Mouse (Mus musculus) liver, embryonic 14.5 days (tissue): ENCODE results near the gene Trpc5. TPM values are rescaled to one million over a fixed set of nuclear protein-coding genes. Genes with fewer than 3 reads are reported as not detected.

ENCODE experiments used
- ATAC-seq: fragments of 200-750 bp; cut with Nextera tagmentation; 2 replicates; pipeline ENCODE4 v1.8.0; 2017; ENCODE audit warnings: moderate number of reproducible peaks, mild to moderate bottlenecking, moderate library complexity; ENCODE audit not compliant: insufficient read depth
- DNase-seq, 3 experiments: peaks; one replicate each; pipeline ENCODE4 v3.0.0-alpha.2; 2012 to 2013; ENCODE audit warnings: low read depth in 3 of 3, low spot score in 3 of 3
- H3K27ac ChIP-seq: fragments of 300-500 bp; sonication (generic); 2 replicates; pipeline ENCODE4 v1.5.1; 2014; ENCODE audit warnings: moderate library complexity, mild to moderate bottlenecking, control low read depth, inconsistent platforms
- H3K27me3 ChIP-seq: fragments of 300-500 bp; sonication (generic); 2 replicates; pipeline ENCODE4 v1.6.1; 2014; ENCODE audit warnings: mild to moderate bottlenecking, low read length, moderate library complexity; ENCODE audit not compliant: control insufficient read depth, insufficient read depth
- H3K36me3 ChIP-seq: fragments of 300-500 bp; sonication (generic); replicated peaks from 2 replicates; pipeline ENCODE4 v1.6.1; 2014; ENCODE audit warnings: low read depth; ENCODE audit not compliant: control insufficient read depth, insufficient read depth
- H3K4me1 ChIP-seq, 2 experiments: fragments of 200-500 bp in 1 of 2; fragments of 300-500 bp in 1 of 2; sonication (generic) in 1 of 2; replicated peaks; 2 replicates each; pipeline ENCODE4 v1.6.1; 2012 to 2014; ENCODE audit warnings: antibody characterized with exemption in 1 of 2, inconsistent platforms in 1 of 2, low read length in 1 of 2; ENCODE audit not compliant: control insufficient read depth in 2 of 2, insufficient read depth in 2 of 2
- H3K4me2 ChIP-seq: fragments of 300-500 bp; sonication (generic); 2 replicates; pipeline ENCODE4 v1.6.1; 2014; ENCODE audit warnings: low read depth, mild to moderate bottlenecking, control low read depth, moderate library complexity
- H3K4me3 ChIP-seq, 2 experiments: fragments of 200-500 bp in 1 of 2; fragments of 300-500 bp in 1 of 2; sonication (generic) in 1 of 2; 2 replicates each; pipeline ENCODE4 v1.5.1; 2012 to 2014; ENCODE audit warnings: low read depth in 2 of 2, low read length in 2 of 2, mild to moderate bottlenecking in 2 of 2, control low read depth in 1 of 2, inconsistent platforms in 1 of 2, moderate library complexity in 1 of 2; ENCODE audit not compliant: insufficient read depth in 1 of 2
- H3K9ac ChIP-seq: fragments of 300-500 bp; sonication (generic); replicated peaks from 2 replicates; pipeline ENCODE4 v1.6.1; 2014; ENCODE audit warnings: mild to moderate bottlenecking, control low read depth, moderate library complexity
- H3K9me3 ChIP-seq: fragments of 300-500 bp; sonication (generic); 2 replicates; pipeline ENCODE4 v1.6.1; 2016; ENCODE audit warnings: low read length, mixed read lengths; ENCODE audit not compliant: control insufficient read depth
- CTCF ChIP-seq: IDR thresholded peaks from 2 replicates; pipeline ENCODE4 v1.5.1; 2016; ENCODE audit warnings: antibody characterized with exemption, low read depth, control low read depth
- EP300 ChIP-seq: IDR thresholded peaks from 2 replicates; pipeline ENCODE4 v1.6.1; 2016; ENCODE audit warnings: antibody characterized with exemption, low read depth
- WGBS: fragments of 180-500 bp; shearing (Covaris S2); extraction: QIAGEN DNeasy Blood & Tissue Kit; methylation state at CpG from one replicate; pipeline ENCODE4 v1.1.7; 2014; ENCODE audit not compliant: insufficient replicate concordance; 5-methylcytosine and 5-hydroxymethylcytosine counted together
- polyA plus RNA-seq, 2 experiments: library from polyadenylated mRNA; depleted of rRNA in 1 of 2; stranded (reverse) in 1 of 2; unstranded in 1 of 2; fragments of >200 nt; fragmentation: Nextera tagmentation in 1 of 2; extraction: Ambion mirVana in 1 of 2; gene quantifications; 2 replicates each; pipeline versions ENCODE4 v1.2.1 to v1.2.3; 2012 to 2014

Trpc5 gene
- 0.02 and 0.04 TPM in 2 replicates for polyA plus RNA-seq (2012; rRNA removed)
- 0.03 TPM in 1 of 2 replicates, not detected in the other for polyA plus RNA-seq (2014; fragmentation: Nextera tagmentation; extraction: Ambion mirVana)

- ATAC-seq (no peak), DNase-seq (no peak)
- no peak for TF ChIP-seq CTCF
- no peak for TF ChIP-seq EP300
- no peaks in the 10 kb centered on the region for H3K36me3 ChIP-seq
- H3K9me3 ChIP-seq: no peaks in the 10 kb centered on the region
- H3K4me2 ChIP-seq: peak within 1 kb of the TSS; percentile 22; the same call in 1 of the 2 replicates
- no peaks in the 10 kb centered on the region for H3K4me1 ChIP-seq
- H3K4me3 ChIP-seq: peak within 1 kb of the TSS; percentile 33 to 51
- no peak within 1 kb of the TSS for H3K9ac ChIP-seq
- H3K27me3 ChIP-seq: peaks cover 5% of the 10 kb centered on the region
- H3K27ac ChIP-seq: no peak within 1 kb of the TSS
- WGBS: 0% methylated on average over 1 of the region's 1 CpGs
Observed at GRCm38 (mm10) chrX:144688142-144688206, at the start of gene Trpc5. Gene Trpc5, minus strand, starts transcription at chrX:144688180.

GRCm38 (mm10) chrX:144716330-144716729, 28.4 kb upstream of the Trpc5 start:
- Histone ChIP-seq H3K9me3 (no peaks in the 10 kb centered on the region), H3K4me3 (no peak overlapping the region), H3K9ac (no peak overlapping the region), H3K27ac (no peak overlapping the region), H3K36me3 (no peaks in the 10 kb centered on the region), H3K27me3 (no peaks in the 10 kb centered on the region), H3K4me2 (no peak overlapping the region), H3K4me1 (no peaks in the 10 kb centered on the region)
- no peak for TF ChIP-seq EP300
- no peak for TF ChIP-seq CTCF
- ATAC-seq: no peak
- WGBS: 38% methylated on average over 1 of the region's 1 CpGs
- no peak for DNase-seq

GRCm38 (mm10) chrX:144689859-144690181, 1.8 kb upstream of the Trpc5 start:
- H3K4me3 ChIP-seq: peak overlapping the region in 1 of 2 experiments; percentile 9; a peak in 1 of 4 replicates
- no peaks in the 10 kb centered on the region for H3K4me1 ChIP-seq
- H3K9ac ChIP-seq: no peak overlapping the region
- no peak overlapping the region for H3K4me2 ChIP-seq
- H3K27ac ChIP-seq: no peak overlapping the region
- H3K27me3 ChIP-seq: peaks cover 5% of the 10 kb centered on the region
- WGBS: 10% methylated on average over 7 of the region's 7 CpGs
- ATAC-seq: no peak
- no peaks in the 10 kb centered on the region for H3K36me3 ChIP-seq
- no peaks in the 10 kb centered on the region for H3K9me3 ChIP-seq
- DNase-seq: no peak
- no peak for TF ChIP-seq CTCF
- no peak for TF ChIP-seq EP300

GRCm38 (mm10) chrX:144689119-144689858, 1.3 kb upstream of the Trpc5 start:
- TF ChIP-seq CTCF: no peak
- no peak for TF ChIP-seq EP300
- Histone ChIP-seq H3K36me3 (no peaks in the 10 kb centered on the region), H3K4me2 (peak overlapping the region; percentile 18; the same call in 1 of the 2 replicates), H3K27me3 (peaks cover 5% of the 10 kb centered on the region), H3K27ac (no peak overlapping the region), H3K4me3 (peak overlapping the region; percentile 33 to 51), H3K9ac (no peak overlapping the region), H3K9me3 (no peaks in the 10 kb centered on the region), H3K4me1 (no peaks in the 10 kb centered on the region)
- WGBS: 16% methylated on average over 19 of the region's 21 CpGs
- DNase-seq: no peak
- ATAC-seq: no peak

GRCm38 (mm10) chrX:144688207-144689118, 483 bp upstream of the Trpc5 start, which contains the start of gene Rtl4:
Gene Rtl4, plus strand, starts transcription at chrX:144688907.
- TF ChIP-seq CTCF: no peak
- TF ChIP-seq EP300: no peak
- no peaks in the 10 kb centered on the region for H3K4me1 ChIP-seq
- H3K27me3 ChIP-seq: peaks cover 5% of the 10 kb centered on the region
- DNase-seq (no peak), ATAC-seq (no peak)
- H3K9me3 ChIP-seq: no peaks in the 10 kb centered on the region
- H3K4me3 ChIP-seq: peak within 1 kb of the TSS; percentile 33 to 51
- 19% methylated on average over 14 of the region's 31 CpGs for WGBS
- H3K27ac ChIP-seq: no peak within 1 kb of the TSS
- no peak within 1 kb of the TSS for H3K9ac ChIP-seq
- peak within 1 kb of the TSS; percentile 22; the same call in 1 of the 2 replicates for H3K4me2 ChIP-seq
- H3K36me3 ChIP-seq: no peaks in the 10 kb centered on the region
